Mouse (Mus musculus) neural tube, embryonic 15.5 days (tissue): ENCODE measurements around the gene Eif4enif1. TPM values are rescaled to one million over a fixed set of nuclear protein-coding genes. Genes with fewer than 3 reads are reported as not detected.
"Not testable (repeated sequence)": the region's sequence is repeated elsewhere in the genome, so short reads cannot be mapped to it uniquely, and the experiment has no call there.

Source experiments
- ATAC-seq: fragments of 200-750 bp; cut with Nextera tagmentation; 2 replicates; pipeline ENCODE4 v1.8.0; 2017; ENCODE audit warnings: mild to moderate bottlenecking, moderate TSS enrichment, moderate library complexity; ENCODE audit not compliant: low FRiP score
- H3K27ac ChIP-seq: fragments of 300-500 bp; sonication (generic); replicated peaks from 2 replicates; pipeline ENCODE4 v1.5.1; 2015; ENCODE audit warnings: mild to moderate bottlenecking, inconsistent platforms
- H3K27me3 ChIP-seq: fragments of 300-500 bp; sonication (generic); replicated peaks from 2 replicates; pipeline ENCODE4 v1.6.1; 2015; ENCODE audit warnings: inconsistent platforms
- H3K36me3 ChIP-seq: fragments of 300-500 bp; sonication (generic); 2 replicates; pipeline ENCODE4 v1.6.1; 2015; ENCODE audit warnings: inconsistent platforms
- H3K4me1 ChIP-seq: fragments of 300-500 bp; sonication (generic); 2 replicates; pipeline ENCODE4 v1.6.1; 2015; ENCODE audit warnings: inconsistent platforms
- H3K4me2 ChIP-seq: fragments of 300-500 bp; sonication (generic); 2 replicates; pipeline ENCODE4 v1.6.1; 2015; ENCODE audit warnings: inconsistent platforms, mild to moderate bottlenecking, moderate library complexity
- H3K4me3 ChIP-seq: fragments of 300-500 bp; sonication (generic); replicated peaks from 2 replicates; pipeline ENCODE4 v1.5.1; 2015; ENCODE audit warnings: mild to moderate bottlenecking, inconsistent platforms
- H3K9ac ChIP-seq: fragments of 300-500 bp; sonication (generic); replicated peaks from 2 replicates; pipeline ENCODE4 v1.6.1; 2015; ENCODE audit warnings: mild to moderate bottlenecking, inconsistent platforms
- H3K9me3 ChIP-seq: fragments of 300-500 bp; sonication (generic); replicated peaks from 2 replicates; pipeline ENCODE4 v1.6.1; 2016; ENCODE audit warnings: inconsistent platforms
- WGBS: fragments of 180-500 bp; shearing (Covaris S2); methylation state at CpG from one replicate; pipeline ENCODE4 v1.1.7; 2015; ENCODE audit warnings: mixed read lengths; 5-methylcytosine and 5-hydroxymethylcytosine counted together
- polyA plus RNA-seq: library from polyadenylated mRNA; unstranded; fragments of >200 nt; fragmentation: Nextera tagmentation; extraction: Ambion mirVana; gene quantifications from 2 replicates; pipeline ENCODE4 v1.2.1, GENCODE M21; 2015

Gene Eif4enif1
- polyA plus RNA-seq = 48.1 and 53.1 TPM in 2 replicates

GRCm38 (mm10) chr11:3202231-3202701 is at the start of gene Eif4enif1:
Gene Eif4enif1 (plus strand): TSS chr11:3202392.
- peak within 1 kb of the TSS; percentile 33 for H3K9ac ChIP-seq
- H3K4me3 ChIP-seq = peak within 1 kb of the TSS; percentile 40
- no peaks in the 10 kb centered on the region for H3K27me3 ChIP-seq
- peak within 1 kb of the TSS; percentile 71 for H3K27ac ChIP-seq
- peak; percentile 87 for ATAC-seq
- peak within 1 kb of the TSS; percentile 47 for H3K4me2 ChIP-seq
- peaks cover 20% of the 10 kb centered on the region for H3K36me3 ChIP-seq
- peaks cover 11% of the 10 kb centered on the region for H3K4me1 ChIP-seq
- under 1% methylated on average over 49 of the region's 57 CpGs for WGBS
- H3K9me3 ChIP-seq = no peaks in the 10 kb centered on the region

GRCm38 (mm10) chr11:3153666-3154397 is 48.4 kb upstream of the Eif4enif1 start:
- peak; percentile 48 for ATAC-seq
- peaks cover 14% of the 10 kb centered on the region for H3K9me3 ChIP-seq
- H3K4me1 ChIP-seq, H3K4me2 ChIP-seq, H3K27me3 ChIP-seq, H3K4me3 ChIP-seq, H3K36me3 ChIP-seq, H3K27ac ChIP-seq, H3K9ac ChIP-seq: not testable (repeated sequence)
- WGBS = 82% methylated on average over 1 of the region's 1 CpGs

- 89% methylated on average over 2 of the region's 3 CpGs for WGBS
- H3K9ac ChIP-seq, H3K4me1 ChIP-seq, H3K27ac ChIP-seq, H3K27me3 ChIP-seq, H3K36me3 ChIP-seq, H3K4me2 ChIP-seq, H3K4me3 ChIP-seq, ATAC-seq: not testable (repeated sequence)
- H3K9me3 ChIP-seq = peaks cover 13% of the 10 kb centered on the region
Observed at GRCm38 (mm10) chr11:3156991-3157390, 45.2 kb upstream of the Eif4enif1 start.

GRCm38 (mm10) chr11:3157996-3158395 is 44.2 kb upstream of the Eif4enif1 start:
- 96% methylated on average over 6 of the region's 6 CpGs for WGBS
- not testable (repeated sequence) for H3K4me1 ChIP-seq, H3K27ac ChIP-seq, H3K36me3 ChIP-seq, H3K9ac ChIP-seq, H3K4me2 ChIP-seq, H3K27me3 ChIP-seq, H3K4me3 ChIP-seq, ATAC-seq
- peaks cover 19% of the 10 kb centered on the region for H3K9me3 ChIP-seq

- H3K4me2 ChIP-seq, H3K4me1 ChIP-seq, H3K9ac ChIP-seq, H3K4me3 ChIP-seq, ATAC-seq, H3K27ac ChIP-seq, H3K27me3 ChIP-seq, H3K36me3 ChIP-seq: not testable (repeated sequence)
- H3K9me3 ChIP-seq = peaks cover 19% of the 10 kb centered on the region
- WGBS = 93% methylated on average over 4 of the region's 4 CpGs
Observed at GRCm38 (mm10) chr11:3158800-3159199, 43.4 kb upstream of the Eif4enif1 start.

GRCm38 (mm10) chr11:3161370-3161769 is 40.8 kb upstream of the Eif4enif1 start:
- H3K9ac ChIP-seq, H3K4me3 ChIP-seq, ATAC-seq, H3K27me3 ChIP-seq, H3K27ac ChIP-seq, H3K4me2 ChIP-seq, H3K4me1 ChIP-seq, H3K36me3 ChIP-seq: not testable (repeated sequence)
- peaks cover 22% of the 10 kb centered on the region for H3K9me3 ChIP-seq
- WGBS = 75% methylated on average over 1 of the region's 2 CpGs

GRCm38 (mm10) chr11:3162236-3162897 is 39.8 kb upstream of the Eif4enif1 start:
- WGBS = 66% methylated on average over 5 of the region's 5 CpGs
- H3K4me3 ChIP-seq, H3K9ac ChIP-seq, H3K4me2 ChIP-seq, H3K36me3 ChIP-seq, H3K27ac ChIP-seq, H3K4me1 ChIP-seq, H3K27me3 ChIP-seq: not testable (repeated sequence)
- H3K9me3 ChIP-seq = peaks cover 23% of the 10 kb centered on the region
- peak; percentile 35 for ATAC-seq

GRCm38 (mm10) chr11:3163122-3163521 is 39.1 kb upstream of the Eif4enif1 start:
- not testable (repeated sequence) for ATAC-seq, H3K4me2 ChIP-seq, H3K36me3 ChIP-seq, H3K27me3 ChIP-seq, H3K27ac ChIP-seq, H3K9ac ChIP-seq, H3K4me3 ChIP-seq, H3K4me1 ChIP-seq
- 93% methylated on average over 2 of the region's 2 CpGs for WGBS
- H3K9me3 ChIP-seq = peaks cover 24% of the 10 kb centered on the region

GRCm38 (mm10) chr11:3163661-3164060 is 38.5 kb upstream of the Eif4enif1 start:
- 67% methylated on average over 3 of the region's 3 CpGs for WGBS
- H3K9me3 ChIP-seq = peaks cover 24% of the 10 kb centered on the region
- not testable (repeated sequence) for H3K4me1 ChIP-seq, H3K9ac ChIP-seq, ATAC-seq, H3K4me3 ChIP-seq, H3K27me3 ChIP-seq, H3K4me2 ChIP-seq, H3K27ac ChIP-seq, H3K36me3 ChIP-seq

GRCm38 (mm10) chr11:3165210-3165782 is 36.9 kb upstream of the Eif4enif1 start:
- not testable (repeated sequence) for H3K36me3 ChIP-seq
- 85% methylated on average over 3 of the region's 5 CpGs for WGBS
- ATAC-seq = peak; percentile 36

GRCm38 (mm10) chr11:3166321-3166720 is 35.9 kb upstream of the Eif4enif1 start:
- H3K9ac ChIP-seq, H3K4me3 ChIP-seq, H3K27me3 ChIP-seq, H3K36me3 ChIP-seq, H3K4me1 ChIP-seq, H3K4me2 ChIP-seq, H3K27ac ChIP-seq, ATAC-seq: not testable (repeated sequence)
- H3K9me3 ChIP-seq = peaks cover 23% of the 10 kb centered on the region

More at GRCm38 (mm10) chr11:3165210-3165782, 36.9 kb upstream of the Eif4enif1 start:
- not testable (repeated sequence) for H3K27me3 ChIP-seq, H3K4me2 ChIP-seq, H3K4me3 ChIP-seq, H3K27ac ChIP-seq, H3K9ac ChIP-seq, H3K4me1 ChIP-seq
- H3K9me3 ChIP-seq = peaks cover 24% of the 10 kb centered on the region

- not testable (repeated sequence) for H3K36me3 ChIP-seq, H3K4me3 ChIP-seq, H3K27ac ChIP-seq, H3K4me1 ChIP-seq, H3K9ac ChIP-seq, H3K27me3 ChIP-seq, H3K4me2 ChIP-seq
- WGBS = 93% methylated on average over 4 of the region's 4 CpGs
- H3K9me3 ChIP-seq = peaks cover 26% of the 10 kb centered on the region
- ATAC-seq = peak; percentile 20; the same call in 1 of the 2 replicates
Observed at GRCm38 (mm10) chr11:3167129-3167528, 35.1 kb upstream of the Eif4enif1 start.
